Mouse (Mus musculus) liver, embryonic 14.5 days (tissue): ENCODE measurements around the gene Fbxo46. TPM values are rescaled to one million over a fixed set of nuclear protein-coding genes. Genes with fewer than 3 reads are reported as not detected.

Source experiments
- ATAC-seq: fragments of 200-750 bp; cut with Nextera tagmentation; 2 replicates; pipeline ENCODE4 v1.8.0; 2017; ENCODE audit warnings: moderate number of reproducible peaks, mild to moderate bottlenecking, moderate library complexity; ENCODE audit not compliant: insufficient read depth
- DNase-seq, 3 experiments: peaks; one replicate each; pipeline ENCODE4 v3.0.0-alpha.2; 2012 to 2013; ENCODE audit warnings: low read depth in 3 of 3, low spot score in 3 of 3
- H3K27ac ChIP-seq: fragments of 300-500 bp; sonication (generic); 2 replicates; pipeline ENCODE4 v1.5.1; 2014; ENCODE audit warnings: moderate library complexity, mild to moderate bottlenecking, control low read depth, inconsistent platforms
- H3K27me3 ChIP-seq: fragments of 300-500 bp; sonication (generic); 2 replicates; pipeline ENCODE4 v1.6.1; 2014; ENCODE audit warnings: mild to moderate bottlenecking, low read length, moderate library complexity; ENCODE audit not compliant: control insufficient read depth, insufficient read depth
- H3K36me3 ChIP-seq: fragments of 300-500 bp; sonication (generic); replicated peaks from 2 replicates; pipeline ENCODE4 v1.6.1; 2014; ENCODE audit warnings: low read depth; ENCODE audit not compliant: control insufficient read depth, insufficient read depth
- H3K4me1 ChIP-seq, 2 experiments: fragments of 200-500 bp in 1 of 2; fragments of 300-500 bp in 1 of 2; sonication (generic) in 1 of 2; replicated peaks; 2 replicates each; pipeline ENCODE4 v1.6.1; 2012 to 2014; ENCODE audit warnings: antibody characterized with exemption in 1 of 2, inconsistent platforms in 1 of 2, low read length in 1 of 2; ENCODE audit not compliant: control insufficient read depth in 2 of 2, insufficient read depth in 2 of 2
- H3K4me2 ChIP-seq: fragments of 300-500 bp; sonication (generic); 2 replicates; pipeline ENCODE4 v1.6.1; 2014; ENCODE audit warnings: low read depth, mild to moderate bottlenecking, control low read depth, moderate library complexity
- H3K4me3 ChIP-seq, 2 experiments: fragments of 200-500 bp in 1 of 2; fragments of 300-500 bp in 1 of 2; sonication (generic) in 1 of 2; 2 replicates each; pipeline ENCODE4 v1.5.1; 2012 to 2014; ENCODE audit warnings: low read depth in 2 of 2, low read length in 2 of 2, mild to moderate bottlenecking in 2 of 2, control low read depth in 1 of 2, inconsistent platforms in 1 of 2, moderate library complexity in 1 of 2; ENCODE audit not compliant: insufficient read depth in 1 of 2
- H3K9ac ChIP-seq: fragments of 300-500 bp; sonication (generic); replicated peaks from 2 replicates; pipeline ENCODE4 v1.6.1; 2014; ENCODE audit warnings: mild to moderate bottlenecking, control low read depth, moderate library complexity
- H3K9me3 ChIP-seq: fragments of 300-500 bp; sonication (generic); 2 replicates; pipeline ENCODE4 v1.6.1; 2016; ENCODE audit warnings: low read length, mixed read lengths; ENCODE audit not compliant: control insufficient read depth
- CTCF ChIP-seq: IDR thresholded peaks from 2 replicates; pipeline ENCODE4 v1.5.1; 2016; ENCODE audit warnings: antibody characterized with exemption, low read depth, control low read depth
- EP300 ChIP-seq: IDR thresholded peaks from 2 replicates; pipeline ENCODE4 v1.6.1; 2016; ENCODE audit warnings: antibody characterized with exemption, low read depth
- WGBS: fragments of 180-500 bp; shearing (Covaris S2); extraction: QIAGEN DNeasy Blood & Tissue Kit; methylation state at CpG from one replicate; pipeline ENCODE4 v1.1.7; 2014; ENCODE audit not compliant: insufficient replicate concordance; 5-methylcytosine and 5-hydroxymethylcytosine counted together
- polyA plus RNA-seq, 2 experiments: library from polyadenylated mRNA; depleted of rRNA in 1 of 2; stranded (reverse) in 1 of 2; unstranded in 1 of 2; fragments of >200 nt; fragmentation: Nextera tagmentation in 1 of 2; extraction: Ambion mirVana in 1 of 2; gene quantifications; 2 replicates each; pipeline versions ENCODE4 v1.2.1 to v1.2.3; 2012 to 2014

Gene Fbxo46
- polyA plus RNA-seq, 2 experiments: 2.0 to 2.6 TPM

DNA sequence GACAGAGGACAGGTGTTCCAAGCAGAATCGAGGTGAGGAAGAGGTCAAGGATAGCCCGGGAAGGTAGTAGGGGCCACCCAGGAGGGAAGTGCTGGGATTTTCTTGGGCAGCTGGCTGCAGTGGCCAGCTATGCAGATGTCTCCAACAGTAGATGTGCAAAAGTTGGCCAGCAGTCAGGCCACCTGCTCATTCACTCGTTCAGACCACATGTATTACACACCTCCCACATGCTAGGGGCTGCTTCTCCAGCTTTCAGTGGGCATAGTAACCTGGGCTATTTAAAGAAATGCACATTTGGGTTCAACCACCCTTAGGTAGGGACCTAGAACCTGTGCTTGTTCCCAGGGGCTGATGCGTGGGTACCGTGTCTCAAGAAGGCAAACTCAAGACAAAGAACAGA lies 8.1 kb downstream of the Fbxo46 start:
- ATAC-seq: no peak
- no peak for DNase-seq
- TF ChIP-seq EP300: no peak
- TF ChIP-seq CTCF: no peak

DNA sequence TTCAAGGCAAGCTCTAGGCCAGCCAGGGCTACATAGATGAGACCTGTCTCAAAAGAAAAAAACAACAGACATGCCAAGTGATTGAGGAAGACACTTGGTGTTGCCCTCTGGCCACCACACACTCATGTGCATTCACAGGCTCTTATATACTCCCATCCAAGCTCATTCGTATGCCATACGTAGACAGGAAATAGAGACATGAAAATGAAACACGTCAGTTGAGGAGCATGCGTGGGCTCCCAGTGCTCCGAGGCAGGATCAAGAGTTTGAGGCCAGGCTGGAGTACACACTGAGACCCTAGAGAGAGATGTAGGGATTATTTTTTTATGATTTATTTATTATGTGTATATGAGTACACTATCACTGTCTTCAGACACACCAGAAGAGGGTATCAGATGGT lies 9.7 kb downstream of the Fbxo46 start:
- Histone ChIP-seq H3K27ac (no peak overlapping the region), H3K27me3 (no peaks in the 10 kb centered on the region), H3K4me3 (no peak overlapping the region), H3K4me1 (peaks cover 0 to 10% of the 10 kb centered on the region in 2 experiments; a peak in 2 of 4 replicates), H3K9ac (no peak overlapping the region), H3K36me3 (no peaks in the 10 kb centered on the region), H3K9me3 (no peaks in the 10 kb centered on the region), H3K4me2 (no peak overlapping the region)
- ATAC-seq: no peak
- TF ChIP-seq EP300 (no peak), CTCF (no peak)
- 86% methylated on average over 5 of the region's 5 CpGs for WGBS
- DNase-seq: no peak

More for the DNA sequence above, 8.1 kb downstream of the Fbxo46 start:
- Histone ChIP-seq H3K9me3 (no peaks in the 10 kb centered on the region), H3K27ac (no peak overlapping the region), H3K27me3 (no peaks in the 10 kb centered on the region), H3K4me1 (peaks cover 0 to 10% of the 10 kb centered on the region in 2 experiments; a peak in 2 of 4 replicates), H3K4me3 (no peak overlapping the region), H3K4me2 (no peak overlapping the region), H3K36me3 (no peaks in the 10 kb centered on the region), H3K9ac (no peak overlapping the region)
- WGBS: 83% methylated on average over 5 of the region's 5 CpGs

DNA sequence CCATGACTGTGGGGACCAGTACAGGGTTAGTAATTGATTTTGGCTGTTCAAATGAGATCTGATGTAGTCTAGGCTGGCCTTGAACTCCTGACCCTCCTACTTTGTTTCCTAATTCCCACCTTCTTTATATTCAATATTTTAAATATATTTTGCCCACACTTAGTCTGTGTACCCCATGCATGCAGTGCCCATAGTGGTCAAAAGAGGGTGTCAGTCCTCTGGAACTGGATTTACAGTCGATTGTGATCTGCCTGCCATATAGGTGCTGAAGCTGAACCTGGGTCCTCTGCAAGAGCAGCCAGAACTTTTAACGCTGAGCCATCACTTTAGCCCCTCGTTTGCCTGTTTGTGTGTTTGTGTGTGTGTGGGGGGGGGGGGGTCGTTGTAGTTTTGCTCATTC lies 11.0 kb downstream of the Fbxo46 start:
- Histone ChIP-seq H3K4me3 (no peak overlapping the region), H3K36me3 (peaks cover 3% of the 10 kb centered on the region; the same call in 1 of the 2 replicates), H3K4me2 (peak overlapping the region; percentile 71), H3K9me3 (no peaks in the 10 kb centered on the region), H3K9ac (no peak overlapping the region), H3K27ac (no peak overlapping the region), H3K27me3 (no peaks in the 10 kb centered on the region), H3K4me1 (peaks cover 0 to 10% of the 10 kb centered on the region in 2 experiments; a peak in 2 of 4 replicates)
- TF ChIP-seq EP300 (no peak), CTCF (peak; percentile 27; the same call in 1 of the 2 replicates)
- ATAC-seq (no peak), DNase-seq (no peak)
- WGBS: 32% methylated on average over 4 of the region's 4 CpGs

DNA sequence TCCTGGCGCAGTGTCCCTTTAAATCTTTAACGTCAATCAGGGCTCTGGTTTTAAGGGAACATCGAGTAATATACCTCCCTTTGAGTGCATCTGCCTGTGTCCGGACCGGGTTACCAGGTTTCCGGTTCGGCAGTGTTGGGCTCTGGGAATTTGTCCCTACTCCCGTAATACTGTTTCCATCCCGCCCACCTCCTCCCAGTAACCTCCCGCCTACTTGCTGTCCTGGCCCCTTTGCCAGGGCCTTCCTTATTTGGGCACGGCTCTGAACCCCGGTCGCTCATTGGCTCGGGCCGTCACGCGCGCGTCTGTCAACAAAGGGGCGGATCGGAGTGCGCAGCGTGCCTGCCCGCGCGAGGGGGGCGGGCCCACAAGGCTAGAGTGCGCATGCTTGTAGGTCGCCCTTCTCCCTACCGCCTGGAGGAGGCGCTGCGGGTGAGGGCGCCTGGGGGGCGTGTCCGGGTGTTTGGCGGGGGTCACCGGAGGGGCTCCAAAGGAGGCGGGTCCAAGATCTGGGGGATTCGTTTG lies 11.7 kb downstream of the Fbxo46 start:
- Histone ChIP-seq H3K9me3 (no peaks in the 10 kb centered on the region), H3K9ac (no peak overlapping the region; the same call in 1 of the 2 replicates), H3K27ac (no peak overlapping the region), H3K27me3 (no peaks in the 10 kb centered on the region), H3K4me1 (peaks cover 0 to 10% of the 10 kb centered on the region in 2 experiments; a peak in 2 of 4 replicates), H3K4me3 (peak overlapping the region; percentile 37 to 43), H3K4me2 (peak overlapping the region; percentile 71), H3K36me3 (peaks cover 10% of the 10 kb centered on the region)
- WGBS: 1% methylated on average over 39 of the region's 39 CpGs
- ATAC-seq (peak; percentile 96), DNase-seq (peak; percentile 79 to 83 (median 82))
- peak; percentile 85 for TF ChIP-seq CTCF
- TF ChIP-seq EP300: no peak

DNA sequence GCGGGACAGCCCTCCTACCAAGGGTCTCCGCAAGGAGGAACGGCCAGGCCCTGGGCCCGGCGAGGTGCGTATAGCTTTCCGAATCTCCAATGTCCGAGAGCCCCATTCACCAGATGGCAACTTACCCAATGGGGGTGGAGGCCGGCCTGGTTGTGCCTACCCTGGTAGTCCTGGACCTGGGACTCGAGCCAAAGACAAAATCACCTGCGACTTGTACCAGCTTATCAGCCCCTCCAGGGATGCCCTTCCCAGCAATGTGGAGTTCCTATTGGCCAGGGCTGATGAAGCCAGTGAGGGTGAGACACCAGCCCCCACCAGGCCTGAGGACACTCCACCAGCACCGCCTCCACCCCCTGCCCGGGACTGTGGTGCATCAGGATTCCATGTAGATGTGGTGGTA lies 16.5 kb downstream of the Fbxo46 start:
- Histone ChIP-seq H3K9me3 (no peaks in the 10 kb centered on the region), H3K4me3 (no peak overlapping the region), H3K27ac (no peak overlapping the region), H3K36me3 (peaks cover 18% of the 10 kb centered on the region), H3K27me3 (no peaks in the 10 kb centered on the region), H3K4me2 (no peak overlapping the region), H3K4me1 (peaks cover 0 to 3% of the 10 kb centered on the region in 2 experiments; a peak in 2 of 4 replicates), H3K9ac (no peak overlapping the region)
- DNase-seq: no peak
- no peak for ATAC-seq
- no peak for TF ChIP-seq CTCF
- no peak for TF ChIP-seq EP300
- WGBS: 89% methylated on average over 13 of the region's 13 CpGs
